Mouse (Mus musculus): ENCODE measurements around the gene Muc4.

The Muc4 gene

GRCm38 (mm10) chr16:32726501-32726900, 9.2 kb upstream of the Muc4 start:
- no peak for DNase-seq (ENCODE audit: low read depth)

GRCm38 (mm10) chr16:32728240-32728639, 7.4 kb upstream of the Muc4 start:
- no peak for DNase-seq (ENCODE audit: low read depth)

GRCm38 (mm10) chr16:32728730-32729129, 7.0 kb upstream of the Muc4 start:
- DNase-seq (ENCODE audit: low read depth), result no peak

- DNase-seq (ENCODE audit: low read depth), result no peak
Observed at GRCm38 (mm10) chr16:32733213-32733612, 2.5 kb upstream of the Muc4 start.

- no peak for DNase-seq (ENCODE audit: low read depth)
Observed at GRCm38 (mm10) chr16:32736022-32736421, 336 bp downstream of the Muc4 start.

GRCm38 (mm10) chr16:32740003-32740663, 4.4 kb downstream of the Muc4 start:
- DNase-seq (ENCODE audit: low read depth), result no peak

GRCm38 (mm10) chr16:32741366-32741765, 5.7 kb downstream of the Muc4 start:
- no peak for DNase-seq (ENCODE audit: low read depth)

- no peak for DNase-seq (ENCODE audit: low read depth)
Observed at GRCm38 (mm10) chr16:32742712-32743111, 7.0 kb downstream of the Muc4 start.

- no peak for DNase-seq (ENCODE audit: low read depth)
Observed at GRCm38 (mm10) chr16:32745852-32746251, 10.2 kb downstream of the Muc4 start.

GRCm38 (mm10) chr16:32750242-32751127, 14.8 kb downstream of the Muc4 start:
- peak; percentile 20 for DNase-seq (ENCODE audit: low read depth)

GRCm38 (mm10) chr16:32764550-32764949, 28.9 kb downstream of the Muc4 start:
- no peak for DNase-seq (ENCODE audit: low read depth)

- no peak for DNase-seq (ENCODE audit: low read depth)
Observed at GRCm38 (mm10) chr16:32764961-32765360, 29.3 kb downstream of the Muc4 start.

- no peak for DNase-seq (ENCODE audit: low read depth)
Observed at GRCm38 (mm10) chr16:32766904-32767303, 31.2 kb downstream of the Muc4 start.

- DNase-seq (ENCODE audit: low read depth), result no peak
Observed at GRCm38 (mm10) chr16:32776676-32777075, 41.0 kb downstream of the Muc4 start.

- DNase-seq (ENCODE audit: low read depth), result no peak
Observed at GRCm38 (mm10) chr16:32778956-32779355, 43.3 kb downstream of the Muc4 start.

GRCm38 (mm10) chr16:32783324-32784062, 47.8 kb downstream of the Muc4 start:
- no peak for DNase-seq (ENCODE audit: low read depth)

- DNase-seq (ENCODE audit: low read depth), result no peak
Observed at GRCm38 (mm10) chr16:32784840-32785239, 49.2 kb downstream of the Muc4 start.

- DNase-seq (ENCODE audit: low read depth), result no peak
Observed at GRCm38 (mm10) chr16:32790056-32790455, 54.4 kb downstream of the Muc4 start.

GRCm38 (mm10) chr16:32795177-32795576, 59.5 kb downstream of the Muc4 start:
- no peak for DNase-seq (ENCODE audit: low read depth)

GRCm38 (mm10) chr16:32796676-32797425, 61.2 kb downstream of the Muc4 start:
- no peak for DNase-seq (ENCODE audit: low read depth)

GRCm38 (mm10) chr16:32797426-32797689, 61.7 kb downstream of the Muc4 start, which contains the start of gene Muc20:
Gene Muc20 (minus strand): TSS chr16:32797435.
- DNase-seq (ENCODE audit: low read depth), result no peak

- no peak for DNase-seq (ENCODE audit: low read depth)
Observed at GRCm38 (mm10) chr16:32803252-32803853, 67.7 kb downstream of the Muc4 start.
